Mouse (Mus musculus) brain, embryonic 18.5 days (tissue): ENCODE results near the gene Gm20388.

Experiments
- DNase-seq: peaks from one replicate; pipeline ENCODE4 v3.0.0-alpha.2; 2012; ENCODE audit warnings: low read depth, low spot score

Gene Gm20388

DNA sequence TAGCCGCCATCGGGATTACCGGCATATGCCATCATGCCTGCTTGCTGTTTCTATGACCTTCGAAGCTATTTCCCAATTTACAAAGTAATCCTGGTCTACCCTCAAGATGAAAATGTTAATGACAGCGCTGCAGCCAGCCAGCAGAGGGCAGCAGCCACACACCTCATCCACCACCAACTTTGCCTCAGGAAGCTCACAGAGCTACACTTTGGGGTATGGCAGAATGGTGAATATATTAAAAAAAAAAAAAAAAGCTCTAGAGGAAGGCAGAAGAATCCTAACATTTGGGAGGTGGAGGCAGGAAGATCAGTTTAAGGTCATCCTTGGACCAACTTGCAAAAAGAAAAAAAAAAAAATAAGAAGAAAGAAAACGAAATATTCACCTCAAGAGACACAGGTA, 1939.4 kb downstream of the Gm20388 start:
- no peak for DNase-seq

- DNase-seq, result no peak
These were observed 1939.8 kb downstream of the Gm20388 start for GRCm38 (mm10) chr8:121850436-121850820.

GRCm38 (mm10) chr8:121850821-121851470, 1940.3 kb downstream of the Gm20388 start:
- DNase-seq, result peak; percentile 85

DNA sequence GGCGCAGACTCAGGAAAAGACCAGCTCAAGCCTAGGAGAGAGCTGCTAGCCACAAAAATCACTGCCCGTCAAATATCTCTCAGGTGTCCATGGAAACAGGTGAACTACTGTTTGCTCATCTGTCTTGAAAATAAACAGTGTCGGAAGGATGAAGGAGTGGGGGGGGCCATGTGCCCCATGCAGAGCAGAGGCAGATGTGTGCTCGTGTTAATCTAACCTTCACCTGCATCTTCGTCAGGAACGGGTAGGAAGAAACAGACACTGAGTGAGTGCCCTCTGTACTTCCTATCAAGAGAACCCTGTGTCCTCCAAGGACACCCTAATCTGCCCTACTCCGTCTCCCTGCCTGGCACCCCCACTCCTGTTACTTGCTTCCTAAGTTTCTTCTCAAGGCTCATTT, 1941.1 kb downstream of the Gm20388 start:
- no peak for DNase-seq

DNA sequence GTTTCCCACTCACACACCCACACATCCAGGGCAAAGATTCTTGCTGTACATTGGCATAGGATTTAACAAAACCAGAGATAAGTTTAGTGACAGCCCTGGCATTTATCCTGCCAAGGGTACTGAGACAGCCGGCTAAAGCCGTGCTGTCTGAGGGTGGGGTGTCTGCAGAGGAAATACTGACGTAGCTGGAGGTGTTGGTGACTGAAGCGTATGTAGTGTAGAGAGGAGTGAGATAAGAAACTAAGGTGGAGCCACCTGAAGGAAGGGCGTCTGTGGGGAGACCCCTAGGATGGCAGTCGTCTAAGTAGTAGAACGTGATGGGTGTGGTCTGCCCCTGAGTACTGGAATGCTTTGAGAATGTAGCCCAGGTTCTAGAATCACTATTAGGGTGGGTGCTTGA, 1941.8 kb downstream of the Gm20388 start:
- DNase-seq, result no peak

DNA sequence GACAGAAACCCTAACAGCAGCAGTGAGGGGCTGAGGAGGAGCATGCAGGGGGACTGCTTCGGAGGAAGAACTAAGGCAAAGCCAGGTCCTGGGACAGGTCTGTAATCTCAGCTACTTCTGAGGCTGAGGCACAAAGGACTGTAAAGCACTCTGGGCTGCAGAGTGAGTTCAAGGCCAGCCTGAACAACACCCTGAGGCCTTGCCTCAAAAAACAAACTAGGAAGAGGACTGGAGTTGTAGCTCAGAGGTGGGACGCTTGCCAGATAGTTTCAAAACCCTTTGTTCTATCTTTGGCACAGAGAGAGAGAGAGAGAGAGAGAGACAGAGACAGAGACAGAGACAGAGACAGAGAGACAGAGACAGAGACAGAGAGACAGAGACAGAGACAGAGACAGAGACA, 1942.9 kb downstream of the Gm20388 start:
- no peak for DNase-seq

- no peak for DNase-seq
These were observed 1945.6 kb downstream of the Gm20388 start for GRCm38 (mm10) chr8:121856071-121856746.

- DNase-seq, result no peak
These were observed 1946.7 kb downstream of the Gm20388 start for GRCm38 (mm10) chr8:121857331-121857730.

GRCm38 (mm10) chr8:121857747-121858146, 1947.1 kb downstream of the Gm20388 start:
- no peak for DNase-seq

- DNase-seq, result no peak
These were observed 1950.6 kb downstream of the Gm20388 start for GRCm38 (mm10) chr8:121861276-121861675.

- no peak for DNase-seq
These were observed 1951.3 kb downstream of the Gm20388 start for GRCm38 (mm10) chr8:121861806-121862548.

DNA sequence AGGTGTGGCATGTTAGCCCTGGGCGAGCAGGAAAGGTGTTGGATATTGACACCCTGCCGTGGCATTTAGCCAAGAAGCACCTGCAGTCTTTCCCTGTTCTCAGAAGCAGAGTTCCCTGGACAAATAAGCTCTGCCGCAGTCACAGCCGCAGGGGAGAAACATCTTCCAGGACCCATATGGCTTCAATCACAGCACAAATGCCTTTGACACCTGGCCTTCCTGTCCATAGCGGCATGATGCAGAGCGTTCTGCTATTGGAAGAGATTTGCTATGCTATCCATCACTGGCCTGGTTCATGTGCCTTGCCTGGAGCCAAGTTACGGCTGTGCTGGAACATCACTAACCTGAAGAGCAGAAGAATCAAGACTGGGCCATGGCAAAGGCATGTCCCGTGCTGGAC, 1954.7 kb downstream of the Gm20388 start:
- DNase-seq, result no peak

DNA sequence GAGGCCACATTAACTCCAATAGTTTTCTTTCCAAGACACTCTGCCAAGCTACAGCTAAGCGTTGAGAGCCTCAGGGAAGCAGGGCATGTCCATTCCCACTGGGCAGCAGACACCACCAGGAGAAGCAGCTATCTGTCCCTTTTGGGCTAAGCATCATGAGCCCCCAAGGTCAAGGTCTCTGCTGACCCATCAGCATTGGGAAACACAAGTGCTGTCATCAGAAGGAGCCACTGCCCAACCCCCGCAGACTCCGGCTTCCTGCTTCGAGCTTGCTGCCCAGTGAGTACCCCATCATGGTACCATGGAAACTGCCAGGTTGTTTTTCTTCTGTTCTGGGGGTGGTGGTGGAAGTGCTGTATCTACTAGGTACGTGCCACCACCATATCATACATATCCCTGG, 1957.6 kb downstream of the Gm20388 start:
- no peak for DNase-seq

DNA sequence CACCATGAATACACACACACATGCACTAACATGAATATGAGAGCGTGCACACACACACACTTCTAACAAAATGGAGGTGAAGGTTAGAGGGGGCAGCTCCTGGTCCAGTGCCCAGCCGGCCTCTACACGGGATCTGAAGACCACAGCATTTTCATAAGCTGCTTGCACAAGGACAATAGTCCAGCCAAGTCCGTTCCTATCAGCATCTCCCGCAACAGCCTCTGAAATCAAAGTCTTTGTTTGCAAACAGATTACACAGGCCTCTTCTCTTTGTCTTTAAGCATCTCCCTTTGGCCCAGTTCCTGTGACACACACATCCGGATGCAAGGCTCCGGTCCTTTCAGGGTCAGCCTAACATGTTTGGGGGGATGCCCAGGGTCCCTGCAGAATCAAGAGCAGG, 1958.3 kb downstream of the Gm20388 start:
- no peak for DNase-seq

DNA sequence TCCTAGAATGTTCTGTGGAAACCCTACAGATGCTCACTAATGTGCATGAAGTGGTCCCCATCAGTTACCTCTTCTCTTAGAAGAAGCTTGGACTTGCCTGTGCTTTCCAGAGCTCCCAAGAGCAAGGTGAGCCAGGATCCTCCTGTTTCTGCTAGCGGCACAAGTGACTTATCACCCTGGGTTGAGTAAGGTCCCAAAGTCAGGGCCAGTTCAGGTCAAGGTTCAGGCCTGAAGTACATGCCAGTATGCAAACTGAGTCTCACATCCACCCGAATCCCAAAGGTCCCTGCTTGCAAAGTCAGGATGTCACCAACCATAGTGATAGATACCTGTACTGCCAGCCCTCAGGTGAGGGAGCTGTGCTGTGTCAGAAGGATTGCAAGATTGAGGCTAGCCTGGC, 1959.5 kb downstream of the Gm20388 start:
- DNase-seq, result no peak

- DNase-seq, result no peak
These were observed 1961.3 kb downstream of the Gm20388 start for GRCm38 (mm10) chr8:121871833-121872440.

DNA sequence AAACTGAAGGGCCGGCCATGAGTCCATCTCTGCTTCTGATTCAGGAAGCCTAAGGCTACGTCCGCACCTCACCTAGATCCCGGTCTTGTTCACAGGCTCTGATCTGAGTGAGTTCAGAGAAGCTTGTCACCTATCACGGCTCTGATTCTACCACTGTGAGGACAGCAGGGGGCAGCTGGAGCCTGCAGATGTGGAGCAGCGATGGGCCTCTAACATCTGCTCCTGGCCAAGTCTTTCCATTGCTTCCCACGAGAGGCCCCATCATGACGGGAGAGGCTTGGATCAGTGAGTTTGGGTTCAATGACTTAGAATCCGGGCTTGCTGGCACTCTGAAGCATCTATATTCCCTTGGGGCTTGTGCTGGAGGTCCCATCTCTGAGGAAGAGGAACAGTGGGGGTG, 1963.4 kb downstream of the Gm20388 start:
- DNase-seq, result no peak

DNA sequence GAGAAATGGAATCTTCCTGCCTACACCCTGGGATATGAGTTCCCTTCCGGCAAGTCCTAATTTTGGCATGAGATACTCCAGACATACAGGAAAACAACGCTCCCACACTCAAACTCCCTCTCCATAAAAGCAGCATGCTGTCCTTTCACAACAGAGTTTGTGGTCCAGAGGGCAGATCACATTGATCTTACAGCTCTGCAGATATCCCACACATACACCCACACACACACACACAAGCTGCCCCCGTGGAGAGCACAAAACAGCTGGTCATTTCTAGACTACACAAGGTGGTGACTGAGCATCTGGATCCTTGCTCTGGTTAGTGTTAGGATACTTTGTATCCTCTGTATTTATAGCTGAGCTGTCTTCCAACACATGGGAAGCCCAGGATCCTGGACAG, 1964.4 kb downstream of the Gm20388 start:
- DNase-seq, result no peak

GRCm38 (mm10) chr8:121875517-121875916, 1964.9 kb downstream of the Gm20388 start:
- DNase-seq, result no peak

DNA sequence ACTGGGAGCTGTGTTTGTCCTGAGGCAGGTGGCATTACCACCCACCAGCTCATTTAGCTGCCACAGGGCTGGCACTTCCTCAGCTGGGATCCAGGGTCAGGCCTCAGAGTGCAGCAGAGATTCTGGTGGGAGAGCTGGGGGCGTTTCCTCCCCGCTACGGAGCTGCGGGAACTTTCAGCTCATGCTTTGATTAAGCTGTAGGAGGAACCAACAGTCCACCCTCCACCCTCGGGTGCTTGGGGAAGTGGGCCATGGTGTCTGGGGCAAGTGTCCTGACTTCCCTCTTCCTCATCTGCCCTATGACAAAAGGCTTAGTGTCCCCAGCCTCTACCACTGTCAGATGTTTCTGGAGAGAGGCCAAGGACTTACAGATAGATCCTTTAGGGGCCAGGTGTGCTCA, 1966.6 kb downstream of the Gm20388 start:
- DNase-seq, result no peak

DNA sequence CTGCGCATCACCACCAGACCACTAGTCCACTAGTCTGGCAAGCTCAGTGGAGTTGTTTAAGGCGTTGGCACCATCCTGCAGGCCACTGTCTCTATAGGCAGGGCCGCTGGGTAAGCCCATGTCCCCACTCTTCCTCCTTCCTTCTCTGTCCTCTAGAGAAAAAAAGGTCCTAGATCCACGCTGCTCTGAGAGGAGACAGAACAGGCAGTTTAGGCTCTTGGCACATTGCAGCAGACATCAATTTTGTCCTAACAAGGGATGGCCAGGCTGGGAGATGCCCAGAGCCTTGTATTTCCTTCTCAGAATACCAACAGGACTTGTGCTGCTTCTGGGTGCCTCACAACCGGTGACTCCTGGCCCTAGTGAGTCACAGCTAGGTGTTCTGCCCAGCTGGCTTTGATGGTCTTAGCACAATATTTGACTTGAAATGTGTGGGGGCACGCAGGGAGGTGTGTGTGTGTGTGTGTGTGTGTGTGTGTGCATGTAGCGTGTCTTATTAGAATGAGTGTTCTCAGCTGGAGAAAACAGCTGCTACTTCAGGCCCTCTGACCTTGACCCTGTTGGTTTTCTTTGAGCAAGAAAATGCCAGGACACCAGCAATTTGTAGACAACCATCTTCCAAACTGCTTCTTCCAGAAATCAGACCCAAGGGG, 1967.3 kb downstream of the Gm20388 start:
- DNase-seq, result no peak

- DNase-seq, result no peak
These were observed 1969.1 kb downstream of the Gm20388 start for GRCm38 (mm10) chr8:121879712-121880111.
